Mouse (Mus musculus): ENCODE data around the gene Slc25a34. TPM values are rescaled to one million over a fixed set of nuclear protein-coding genes. Genes with fewer than 3 reads are reported as not detected.

Gene Slc25a34
- polyA plus RNA-seq, 1 experiment, result 0.82 TPM

GRCm38 (mm10) chr4:141656932-141657331, 33.3 kb upstream of the Slc25a34 start:
- no peak overlapping the region for H3K27ac ChIP-seq (ENCODE audit: insufficient read depth, low read length)
- no peaks in the 10 kb centered on the region for H3K36me3 ChIP-seq (ENCODE audit: control insufficient read depth, insufficient read depth, low read length, poor library complexity, severe bottlenecking)
- no peaks in the 10 kb centered on the region for H3K9me3 ChIP-seq (replicated peaks; ENCODE audit: control insufficient read depth, insufficient read depth, low read length, poor library complexity, severe bottlenecking)

GRCm38 (mm10) chr4:141655908-141656608, 32.4 kb upstream of the Slc25a34 start:
- TF ChIP-seq EP300 (IDR thresholded peaks at IDR 0.05; ENCODE audit: insufficient read depth, low read depth, low read length), result no peak
- no peak for TF ChIP-seq CTCF (IDR thresholded peaks at IDR 0.05; ENCODE audit: low read depth, low read length)
- TF ChIP-seq POLR2A (IDR thresholded peaks at IDR 0.05; ENCODE audit: insufficient read depth, low read length), result no peak
- H3K9ac ChIP-seq (ENCODE audit: low read depth, poor library complexity, severe bottlenecking), result no peak overlapping the region
- H3K27ac ChIP-seq (ENCODE audit: insufficient read depth, low read length), result no peak overlapping the region
- no peak overlapping the region for H3K4me3 ChIP-seq (ENCODE audit: low read depth, low read length)
- no peaks in the 10 kb centered on the region for H3K36me3 ChIP-seq (ENCODE audit: control insufficient read depth, insufficient read depth, low read length, poor library complexity, severe bottlenecking)
- no peaks in the 10 kb centered on the region for H3K4me1 ChIP-seq (ENCODE audit: control insufficient read depth, insufficient read depth, low read length)
- H3K9me3 ChIP-seq (replicated peaks; ENCODE audit: control insufficient read depth, insufficient read depth, low read length, poor library complexity, severe bottlenecking), result no peaks in the 10 kb centered on the region
- H3K27me3 ChIP-seq (ENCODE audit: control insufficient read depth, insufficient read depth, low read length, poor library complexity, severe bottlenecking), result no peaks in the 10 kb centered on the region

More at GRCm38 (mm10) chr4:141656932-141657331, 33.3 kb upstream of the Slc25a34 start:
- no peak overlapping the region for H3K9ac ChIP-seq (ENCODE audit: low read depth, poor library complexity, severe bottlenecking)
- TF ChIP-seq EP300 (IDR thresholded peaks at IDR 0.05; ENCODE audit: insufficient read depth, low read depth, low read length), result no peak
- TF ChIP-seq POLR2A (IDR thresholded peaks at IDR 0.05; ENCODE audit: insufficient read depth, low read length), result no peak
- TF ChIP-seq CTCF (IDR thresholded peaks at IDR 0.05; ENCODE audit: low read depth, low read length), result no peak
- no peak overlapping the region for H3K4me3 ChIP-seq (ENCODE audit: low read depth, low read length)
- no peaks in the 10 kb centered on the region for H3K4me1 ChIP-seq (ENCODE audit: control insufficient read depth, insufficient read depth, low read length)
- H3K27me3 ChIP-seq (ENCODE audit: control insufficient read depth, insufficient read depth, low read length, poor library complexity, severe bottlenecking), result no peaks in the 10 kb centered on the region

GRCm38 (mm10) chr4:141654509-141654908, 30.9 kb upstream of the Slc25a34 start:
- TF ChIP-seq POLR2A (IDR thresholded peaks at IDR 0.05; ENCODE audit: insufficient read depth, low read length) (no peak), EP300 (IDR thresholded peaks at IDR 0.05; ENCODE audit: insufficient read depth, low read depth, low read length) (no peak), CTCF (IDR thresholded peaks at IDR 0.05; ENCODE audit: low read depth, low read length) (no peak)
- no peaks in the 10 kb centered on the region for H3K36me3 ChIP-seq (ENCODE audit: control insufficient read depth, insufficient read depth, low read length, poor library complexity, severe bottlenecking)
- no peaks in the 10 kb centered on the region for H3K9me3 ChIP-seq (replicated peaks; ENCODE audit: control insufficient read depth, insufficient read depth, low read length, poor library complexity, severe bottlenecking)
- H3K4me3 ChIP-seq (ENCODE audit: low read depth, low read length), result no peak overlapping the region
- no peaks in the 10 kb centered on the region for H3K4me1 ChIP-seq (ENCODE audit: control insufficient read depth, insufficient read depth, low read length)
- H3K27me3 ChIP-seq (ENCODE audit: control insufficient read depth, insufficient read depth, low read length, poor library complexity, severe bottlenecking), result no peaks in the 10 kb centered on the region
- no peak overlapping the region for H3K27ac ChIP-seq (ENCODE audit: insufficient read depth, low read length)
- H3K9ac ChIP-seq (ENCODE audit: low read depth, poor library complexity, severe bottlenecking), result no peak overlapping the region

- TF ChIP-seq POLR2A (IDR thresholded peaks at IDR 0.05; ENCODE audit: insufficient read depth, low read length) (no peak), EP300 (IDR thresholded peaks at IDR 0.05; ENCODE audit: insufficient read depth, low read depth, low read length) (no peak), CTCF (IDR thresholded peaks at IDR 0.05; ENCODE audit: low read depth, low read length) (no peak)
- Histone ChIP-seq H3K4me1 (ENCODE audit: control insufficient read depth, insufficient read depth, low read length) (no peaks in the 10 kb centered on the region), H3K4me3 (ENCODE audit: low read depth, low read length) (no peak overlapping the region), H3K27me3 (ENCODE audit: control insufficient read depth, insufficient read depth, low read length, poor library complexity, severe bottlenecking) (no peaks in the 10 kb centered on the region), H3K36me3 (ENCODE audit: control insufficient read depth, insufficient read depth, low read length, poor library complexity, severe bottlenecking) (no peaks in the 10 kb centered on the region), H3K9ac (ENCODE audit: low read depth, poor library complexity, severe bottlenecking) (no peak overlapping the region), H3K27ac (ENCODE audit: insufficient read depth, low read length) (no peak overlapping the region), H3K9me3 (replicated peaks; ENCODE audit: control insufficient read depth, insufficient read depth, low read length, poor library complexity, severe bottlenecking) (no peaks in the 10 kb centered on the region)
These were observed 30.2 kb upstream of the Slc25a34 start for GRCm38 (mm10) chr4:141653813-141654212.

DNA sequence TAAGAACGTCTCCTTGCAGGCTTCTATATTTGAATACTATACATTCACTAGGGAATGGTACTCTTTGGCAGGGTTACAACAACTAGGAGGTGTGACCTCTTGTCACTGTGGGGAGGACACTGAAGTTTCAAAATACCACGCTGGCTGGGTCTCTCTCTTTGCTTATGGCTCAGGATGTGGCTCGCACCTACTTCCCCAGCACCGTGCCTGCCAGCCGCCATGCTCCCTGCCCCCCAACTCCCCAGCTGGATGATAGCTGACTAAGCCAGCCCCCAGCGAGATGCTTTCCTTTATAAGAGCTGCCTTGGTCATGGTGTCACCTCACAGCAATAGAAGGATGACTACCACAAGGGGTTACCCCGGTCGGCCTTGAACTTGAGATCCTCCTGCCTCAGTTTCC, 29.4 kb upstream of the Slc25a34 start:
- H3K27ac ChIP-seq (ENCODE audit: insufficient read depth, low read length), result no peak overlapping the region
- no peak overlapping the region for H3K4me3 ChIP-seq (ENCODE audit: low read depth, low read length)
- no peaks in the 10 kb centered on the region for H3K9me3 ChIP-seq (replicated peaks; ENCODE audit: control insufficient read depth, insufficient read depth, low read length, poor library complexity, severe bottlenecking)
- H3K27me3 ChIP-seq (ENCODE audit: control insufficient read depth, insufficient read depth, low read length, poor library complexity, severe bottlenecking), result no peaks in the 10 kb centered on the region
- H3K9ac ChIP-seq (ENCODE audit: low read depth, poor library complexity, severe bottlenecking), result no peak overlapping the region
- H3K36me3 ChIP-seq (ENCODE audit: control insufficient read depth, insufficient read depth, low read length, poor library complexity, severe bottlenecking), result no peaks in the 10 kb centered on the region
- TF ChIP-seq EP300 (IDR thresholded peaks at IDR 0.05; ENCODE audit: insufficient read depth, low read depth, low read length) (no peak), POLR2A (IDR thresholded peaks at IDR 0.05; ENCODE audit: insufficient read depth, low read length) (no peak), CTCF (IDR thresholded peaks at IDR 0.05; ENCODE audit: low read depth, low read length) (no peak)
- no peaks in the 10 kb centered on the region for H3K4me1 ChIP-seq (ENCODE audit: control insufficient read depth, insufficient read depth, low read length)

- H3K4me1 ChIP-seq (ENCODE audit: control insufficient read depth, insufficient read depth, low read length), result no peaks in the 10 kb centered on the region
- H3K9ac ChIP-seq (ENCODE audit: low read depth, poor library complexity, severe bottlenecking), result no peak overlapping the region
- no peaks in the 10 kb centered on the region for H3K9me3 ChIP-seq (replicated peaks; ENCODE audit: control insufficient read depth, insufficient read depth, low read length, poor library complexity, severe bottlenecking)
- no peak overlapping the region for H3K4me3 ChIP-seq (ENCODE audit: low read depth, low read length)
- no peak overlapping the region for H3K27ac ChIP-seq (ENCODE audit: insufficient read depth, low read length)
- no peaks in the 10 kb centered on the region for H3K27me3 ChIP-seq (ENCODE audit: control insufficient read depth, insufficient read depth, low read length, poor library complexity, severe bottlenecking)
- TF ChIP-seq CTCF (IDR thresholded peaks at IDR 0.05; ENCODE audit: low read depth, low read length), result no peak
- TF ChIP-seq EP300 (IDR thresholded peaks at IDR 0.05; ENCODE audit: insufficient read depth, low read depth, low read length), result no peak
- TF ChIP-seq POLR2A (IDR thresholded peaks at IDR 0.05; ENCODE audit: insufficient read depth, low read length), result no peak
- no peaks in the 10 kb centered on the region for H3K36me3 ChIP-seq (ENCODE audit: control insufficient read depth, insufficient read depth, low read length, poor library complexity, severe bottlenecking)
These were observed 28.3 kb upstream of the Slc25a34 start for GRCm38 (mm10) chr4:141651944-141652343.
